Mouse (Mus musculus): Measurements from ENCODE around the gene Dmap1.

The Dmap1 gene

DNA sequence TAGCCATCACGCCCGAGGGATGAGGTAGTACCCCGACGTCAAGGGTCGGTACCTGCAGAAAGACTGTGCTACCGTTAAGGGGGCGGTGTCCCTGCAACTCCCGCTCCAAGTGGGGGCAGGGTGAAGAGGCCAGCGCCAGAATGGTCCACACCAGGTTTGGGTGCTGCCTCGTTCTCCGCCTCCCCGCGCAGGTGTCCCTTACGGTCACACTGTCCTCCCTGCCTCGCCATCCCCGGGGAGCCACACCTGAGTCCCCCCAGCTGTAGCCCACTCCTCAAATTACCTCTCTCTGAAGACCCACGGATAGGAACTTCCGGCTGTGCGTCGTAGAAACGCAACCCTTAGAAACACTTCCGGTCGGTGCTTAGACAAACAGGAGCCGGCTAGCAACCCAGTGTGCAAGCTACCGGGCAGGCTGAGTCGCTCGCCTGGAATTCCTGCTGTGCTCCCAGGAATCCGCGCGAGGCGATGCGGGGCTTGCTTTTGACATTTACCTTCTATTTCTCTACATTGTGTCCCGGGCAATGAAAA, at the start of gene Dmap1:
Dmap1 (minus strand) TSS at position 343 of the 531 bp plus-strand sequence.
- peak; percentile 58 to 78 for DNase-seq (ENCODE audit: low spot score in 2 of 2)

DNA sequence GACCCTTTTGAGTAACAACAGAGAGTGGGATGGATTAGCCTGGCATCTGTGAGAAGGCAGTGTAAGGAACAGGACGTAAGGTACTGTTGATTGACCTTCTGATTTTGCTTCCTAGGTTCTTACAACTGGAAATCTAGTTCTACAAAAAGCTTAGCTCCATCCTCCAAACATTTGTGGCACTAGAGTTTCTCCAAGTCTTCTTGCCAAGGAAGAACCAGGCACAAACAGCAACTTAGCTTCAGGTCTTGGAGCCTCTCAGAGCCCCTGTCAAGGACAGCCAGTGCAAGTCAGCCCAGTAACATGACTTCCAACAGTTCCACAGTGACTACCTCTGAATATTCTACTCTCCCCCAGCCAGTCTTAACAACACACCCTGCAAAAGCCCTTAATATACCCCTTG, 42.0 kb upstream of the Dmap1 start, which contains the start of gene Gm12845:
Gm12845 (plus strand) TSS at position 301 of the 400 bp plus-strand sequence.
- DNase-seq (ENCODE audit: low spot score in 2 of 2), result no peak

DNA sequence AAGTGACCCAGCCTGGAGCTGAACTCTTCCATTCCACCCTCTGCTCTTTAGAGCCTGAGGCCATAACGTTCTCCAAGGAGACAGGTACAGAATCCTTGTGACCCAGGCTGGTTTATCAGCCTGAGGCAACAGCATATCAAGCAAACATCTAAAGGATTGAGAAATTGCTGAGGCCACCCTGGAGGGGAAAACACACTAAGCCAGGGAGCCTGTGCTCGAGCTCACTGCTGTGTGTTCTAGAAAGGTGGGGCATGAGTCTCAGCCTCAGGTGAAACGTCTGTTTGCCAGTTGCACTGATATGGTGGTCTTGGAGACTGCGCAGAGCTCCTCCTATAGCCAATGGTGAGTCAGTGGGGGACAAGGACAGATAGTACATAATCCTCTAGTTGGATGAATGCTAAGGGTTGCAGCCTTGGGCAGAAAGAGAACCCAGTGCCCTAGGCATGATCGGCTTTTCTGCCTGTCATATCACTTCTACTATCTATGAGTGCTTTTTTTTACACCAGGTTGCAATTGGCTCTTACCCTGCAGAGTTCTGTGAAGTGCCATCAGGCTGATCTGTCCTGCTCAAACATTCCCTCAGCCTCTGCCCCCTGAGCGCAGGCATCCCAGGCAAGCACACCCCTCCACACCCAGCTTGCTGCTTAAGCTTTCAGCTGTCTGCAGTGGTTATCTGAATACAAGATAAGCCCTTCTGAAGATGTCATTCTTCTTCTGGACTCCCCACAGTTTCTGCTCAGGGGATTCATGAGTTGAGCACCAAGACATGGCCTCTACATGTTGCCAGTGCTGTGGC, 31.4 kb upstream of the Dmap1 start:
- DNase-seq (ENCODE audit: low spot score in 2 of 2), result no peak

DNA sequence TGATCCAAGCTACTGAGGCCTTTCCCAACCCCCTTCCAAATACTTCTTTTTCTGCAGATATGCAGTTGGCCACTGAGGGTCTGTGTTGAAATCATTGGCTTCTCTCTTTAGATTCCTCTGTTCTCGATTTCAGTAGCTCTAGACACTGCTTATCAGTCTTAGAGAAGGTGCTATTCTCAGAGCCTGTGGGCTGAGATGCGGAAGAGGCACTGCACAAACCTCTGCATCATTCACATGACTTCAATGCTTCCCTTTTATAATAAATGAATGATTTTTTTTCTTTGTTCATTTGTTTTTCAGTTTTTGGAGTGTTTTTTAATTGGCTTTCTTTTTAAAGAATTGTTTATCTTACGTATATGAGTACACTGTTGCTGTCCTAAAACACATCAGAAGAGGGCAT, 30.2 kb upstream of the Dmap1 start:
- DNase-seq (ENCODE audit: low spot score in 2 of 2), result no peak

DNA sequence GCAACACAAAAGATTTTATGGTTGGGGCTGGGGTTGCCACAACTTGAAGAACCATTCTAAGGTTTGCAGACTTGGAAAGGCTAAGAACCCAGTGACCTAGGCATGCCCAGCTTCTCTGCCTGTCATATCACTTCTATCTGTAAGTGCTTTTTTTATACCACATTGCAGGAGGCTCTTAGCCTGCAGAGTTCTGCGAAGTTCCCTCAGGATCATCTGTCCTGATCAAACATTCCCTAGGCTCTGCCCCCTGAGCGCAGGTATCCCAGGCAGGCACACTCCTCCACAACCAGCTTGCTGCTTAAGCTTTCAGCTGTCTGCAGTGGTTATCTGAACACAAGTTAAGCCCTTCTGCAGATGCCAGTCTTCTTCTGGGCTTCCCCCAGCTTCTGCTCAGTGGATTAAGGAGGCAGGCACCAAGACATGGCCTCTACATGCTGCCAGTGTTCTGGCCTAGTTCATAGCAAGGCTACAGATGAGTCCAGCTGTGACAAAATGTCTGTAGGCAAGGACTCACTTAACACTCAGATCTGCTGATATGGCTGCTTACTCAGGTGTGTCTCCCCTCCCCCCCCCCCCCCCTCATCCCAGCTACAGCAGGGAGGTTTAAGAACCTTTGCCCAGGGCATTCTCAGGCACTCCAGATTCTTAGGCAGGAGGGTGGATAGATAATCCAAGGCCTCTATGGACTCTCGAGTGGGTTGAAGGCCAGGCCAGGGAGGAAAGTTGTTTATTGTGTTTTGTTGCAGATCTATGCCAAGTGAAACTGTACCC, 26.9 kb upstream of the Dmap1 start:
- DNase-seq (ENCODE audit: low spot score in 2 of 2), result no peak

DNA sequence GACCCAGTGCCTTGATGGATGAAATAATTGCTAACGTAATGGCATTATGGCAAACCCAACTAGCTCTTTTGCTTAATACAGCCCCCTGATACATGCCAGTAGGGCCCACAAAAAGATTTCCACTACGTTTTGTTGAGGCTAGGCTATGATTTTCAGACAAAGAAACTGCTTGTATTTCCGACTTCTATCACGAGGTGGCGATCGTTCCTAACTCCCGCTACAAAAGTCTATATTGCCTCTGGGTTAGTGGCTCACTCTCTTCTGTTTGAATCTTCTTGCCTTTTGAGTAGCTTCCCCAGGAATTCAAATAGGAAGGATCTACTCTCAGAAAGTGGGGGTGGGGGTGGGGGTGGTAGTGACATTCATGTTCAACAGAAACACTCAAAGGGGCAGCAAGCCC, 23.3 kb upstream of the Dmap1 start:
- peak in 1 of 2 experiments; percentile 44 for DNase-seq (ENCODE audit: low spot score in 2 of 2)

DNA sequence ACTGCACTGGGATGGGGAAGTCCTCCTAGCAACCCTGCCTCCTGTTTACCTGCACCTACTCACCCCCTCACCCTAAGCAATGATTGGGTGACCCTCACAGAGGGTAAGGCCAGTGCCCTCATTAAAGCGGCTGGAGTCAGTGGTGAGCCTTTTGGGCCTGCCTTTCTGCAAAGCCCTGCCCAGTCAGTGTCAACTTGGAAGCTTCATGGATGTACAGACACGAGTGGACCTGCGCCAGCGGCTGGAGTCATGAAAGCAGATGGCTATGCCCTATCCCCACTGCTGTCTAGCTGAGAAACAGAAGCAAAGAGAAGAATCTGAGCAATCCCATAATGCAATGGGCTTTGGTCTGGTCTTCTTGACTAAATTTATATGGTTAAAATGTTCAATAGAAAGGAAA, 4.3 kb upstream of the Dmap1 start:
- DNase-seq (ENCODE audit: low spot score in 2 of 2), result no peak

DNA sequence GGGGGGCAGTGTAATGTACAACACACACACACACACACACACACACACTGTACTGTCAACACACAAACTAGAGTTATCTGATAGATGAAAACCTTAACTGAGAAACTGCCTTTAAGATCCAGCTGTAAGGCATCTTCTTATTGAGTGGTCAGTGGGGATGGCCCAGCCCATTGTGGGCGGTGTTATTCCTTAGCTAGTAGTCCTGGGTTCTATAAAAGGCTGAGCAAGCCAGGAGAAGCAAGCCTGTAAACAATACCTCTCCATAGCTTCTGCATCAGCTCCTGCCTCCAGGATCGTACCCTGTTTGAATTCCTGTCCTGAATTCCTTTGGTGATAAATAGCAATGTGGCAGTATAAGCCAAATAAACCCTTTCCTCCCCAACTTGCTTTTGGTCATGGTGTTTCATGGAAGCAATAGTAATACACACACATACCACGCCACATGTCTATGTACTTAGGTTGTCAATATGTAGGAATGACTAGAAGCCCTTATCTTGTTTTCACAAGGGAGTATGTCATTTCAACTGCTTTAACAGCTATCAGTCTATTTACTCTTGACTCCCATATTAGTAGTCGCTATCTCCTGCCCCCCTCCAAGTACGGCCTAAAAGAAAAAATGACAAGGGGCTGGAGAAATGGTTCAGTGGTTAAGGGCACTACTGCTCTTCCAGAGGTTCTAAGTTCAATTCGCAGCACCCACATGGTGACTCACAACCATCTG, 1.1 kb upstream of the Dmap1 start:
- DNase-seq (ENCODE audit: low spot score in 2 of 2), result no peak

DNA sequence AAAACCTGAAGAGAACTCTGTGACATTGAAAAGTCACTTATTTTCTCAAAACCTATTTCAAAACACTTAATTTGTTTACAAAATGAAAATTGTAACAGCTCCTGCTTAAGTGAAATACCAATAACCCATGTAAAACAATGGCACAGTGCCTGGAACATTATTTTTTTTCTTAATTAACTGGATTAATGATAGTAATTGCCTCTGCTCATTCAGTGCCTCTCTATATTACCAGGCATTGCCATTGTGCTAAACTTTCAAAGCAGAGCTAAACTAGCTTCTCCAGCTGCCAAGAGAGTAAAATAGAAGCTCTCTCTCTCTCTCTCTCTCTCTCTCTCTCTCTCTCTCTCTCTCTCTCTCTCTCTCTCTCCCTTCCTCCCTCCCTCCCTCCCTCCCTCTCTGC, 390 bp upstream of the Dmap1 start:
- no peak for DNase-seq (ENCODE audit: low spot score in 2 of 2)

DNA sequence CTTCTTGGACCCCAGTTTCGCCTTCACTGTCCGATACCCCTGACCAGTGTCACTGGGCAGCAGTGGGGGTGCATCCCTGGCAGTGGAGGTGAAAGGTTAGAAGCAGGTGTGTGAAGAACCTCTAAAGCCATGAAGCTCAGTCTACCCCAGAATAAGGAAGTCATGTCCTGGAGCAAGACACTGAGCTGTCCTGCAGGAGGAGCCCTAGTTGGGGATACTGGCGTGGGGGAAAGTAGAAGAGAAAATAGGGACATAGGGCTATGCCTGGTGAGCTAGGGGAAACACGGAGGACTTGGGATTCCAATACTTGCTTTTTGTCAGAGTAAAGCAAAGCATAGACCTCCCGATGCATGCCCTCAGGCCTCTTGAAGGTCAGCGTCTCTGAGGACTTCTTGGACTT, 1.1 kb downstream of the Dmap1 start:
- no peak for DNase-seq (ENCODE audit: low spot score in 2 of 2)

DNA sequence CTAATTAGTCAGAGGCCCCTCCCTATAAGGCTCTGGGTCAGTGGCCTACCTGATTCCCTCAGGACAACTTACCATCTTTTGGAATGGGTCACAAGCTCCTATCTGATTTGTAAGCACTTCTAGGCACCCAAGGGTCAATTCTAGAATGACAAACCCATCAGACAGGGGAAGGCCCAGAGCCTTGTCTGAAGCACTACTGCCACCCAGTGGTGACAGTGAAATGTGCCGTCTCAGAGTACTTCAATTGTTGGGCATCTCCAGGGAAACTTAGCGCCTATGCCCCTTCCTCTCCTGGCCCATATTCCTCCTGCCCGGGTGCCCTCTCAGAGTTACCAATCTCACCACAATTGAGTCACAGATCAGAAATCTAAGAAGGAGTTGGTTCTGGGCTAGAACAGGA, 5.2 kb downstream of the Dmap1 start:
- DNase-seq (ENCODE audit: low spot score in 2 of 2), result peak; percentile 20 to 72

DNA sequence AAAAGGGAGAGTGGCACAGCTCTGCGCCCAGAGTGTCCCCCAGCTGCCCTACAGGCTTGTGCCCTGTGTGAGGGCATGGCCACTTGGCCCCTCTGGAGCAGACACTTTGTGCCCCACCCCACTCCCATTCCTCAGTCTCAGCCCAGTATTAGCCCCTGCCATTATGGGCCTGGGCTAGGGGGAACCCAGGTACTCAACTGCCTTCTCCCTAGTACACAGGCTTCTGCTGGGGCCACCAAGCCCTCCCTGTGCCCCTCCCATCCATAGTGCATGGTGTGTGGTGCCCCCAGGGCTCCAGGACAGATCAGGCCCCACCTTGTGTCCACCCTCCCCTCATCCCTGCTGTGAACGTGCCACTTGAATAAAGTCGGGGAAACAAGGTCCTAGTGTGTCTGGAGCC, 8.2 kb downstream of the Dmap1 start:
- no peak for DNase-seq (ENCODE audit: low spot score in 2 of 2)

DNA sequence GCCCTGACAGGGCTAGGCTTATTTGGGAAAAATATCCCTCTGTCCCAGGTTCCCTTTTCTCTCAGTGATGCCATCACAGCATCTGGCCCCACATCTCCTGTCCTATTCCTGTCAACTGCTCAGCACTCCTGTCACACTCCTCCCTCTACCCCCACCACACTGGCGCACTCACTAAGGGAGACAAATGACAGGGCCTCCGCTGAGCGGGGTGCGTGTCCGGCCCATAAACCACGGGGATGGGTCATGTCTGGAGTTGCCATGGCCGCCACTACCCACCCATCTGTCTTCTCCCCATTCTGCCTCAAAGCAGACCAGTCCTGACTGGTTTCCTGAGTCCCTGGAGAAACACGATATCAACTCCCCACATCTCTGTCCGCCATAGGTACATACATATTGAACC, 10.0 kb downstream of the Dmap1 start:
- no peak for DNase-seq (ENCODE audit: low spot score in 2 of 2)

DNA sequence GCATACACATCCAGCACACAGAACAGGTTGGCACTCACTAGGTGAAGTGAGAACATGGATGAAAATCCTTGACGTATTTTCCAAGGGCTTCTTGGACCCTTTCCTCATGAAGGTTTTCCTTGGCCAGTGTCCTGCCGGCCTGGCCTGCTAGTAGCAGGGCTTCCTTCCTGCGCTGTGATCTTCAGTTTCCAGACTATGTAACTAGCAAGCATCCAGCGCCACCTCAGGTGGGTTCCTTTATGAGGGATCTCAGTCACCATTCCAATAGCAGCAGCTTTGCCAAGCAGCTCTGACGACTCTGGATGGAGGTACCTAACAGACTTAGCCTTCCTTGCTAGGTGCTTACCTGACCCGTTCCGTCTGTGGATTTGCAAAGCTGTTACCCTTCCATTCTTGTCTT, 12.2 kb downstream of the Dmap1 start:
- DNase-seq (ENCODE audit: low spot score in 2 of 2), result no peak

DNA sequence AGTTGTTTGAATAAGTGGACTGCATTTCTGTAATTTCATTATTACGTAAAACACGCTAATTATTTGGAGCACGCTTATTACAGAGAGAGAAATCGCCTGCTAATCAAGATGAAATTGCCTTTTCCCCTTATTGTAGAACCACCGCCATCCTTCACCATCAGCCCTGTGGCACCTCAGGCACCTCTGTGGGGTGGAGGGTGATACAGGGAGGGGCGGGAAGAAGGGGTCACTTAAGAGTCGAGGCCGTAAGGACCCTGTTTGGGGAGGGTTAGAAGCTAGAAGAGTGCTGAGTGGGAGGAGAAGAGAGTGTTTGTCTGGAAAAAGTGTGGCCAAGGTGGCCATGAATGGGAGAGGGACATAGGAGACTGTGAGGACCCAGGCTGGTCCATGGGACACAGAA, 16.0 kb downstream of the Dmap1 start:
- no peak for DNase-seq (ENCODE audit: low spot score in 2 of 2)

DNA sequence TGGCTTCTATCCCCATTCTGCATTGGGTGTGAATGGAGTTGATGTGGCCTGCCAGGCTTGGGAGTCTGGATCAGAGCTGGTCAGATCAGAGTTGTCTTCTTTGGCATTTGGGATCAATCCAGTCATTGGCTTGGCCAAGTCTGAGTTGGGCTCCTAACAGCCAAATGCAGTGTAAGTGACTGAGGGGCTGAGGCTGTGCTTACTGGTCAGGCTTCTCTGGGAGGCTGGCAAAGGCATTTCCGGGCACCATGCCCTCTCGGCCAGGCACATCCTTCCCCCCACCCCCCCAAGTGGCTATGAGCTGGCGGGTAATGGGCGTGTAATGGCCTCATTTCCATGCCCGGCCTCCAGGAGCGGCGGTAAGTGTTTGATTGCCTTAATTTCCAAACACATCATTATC, 16.5 kb downstream of the Dmap1 start:
- no peak for DNase-seq (ENCODE audit: low spot score in 2 of 2)

DNA sequence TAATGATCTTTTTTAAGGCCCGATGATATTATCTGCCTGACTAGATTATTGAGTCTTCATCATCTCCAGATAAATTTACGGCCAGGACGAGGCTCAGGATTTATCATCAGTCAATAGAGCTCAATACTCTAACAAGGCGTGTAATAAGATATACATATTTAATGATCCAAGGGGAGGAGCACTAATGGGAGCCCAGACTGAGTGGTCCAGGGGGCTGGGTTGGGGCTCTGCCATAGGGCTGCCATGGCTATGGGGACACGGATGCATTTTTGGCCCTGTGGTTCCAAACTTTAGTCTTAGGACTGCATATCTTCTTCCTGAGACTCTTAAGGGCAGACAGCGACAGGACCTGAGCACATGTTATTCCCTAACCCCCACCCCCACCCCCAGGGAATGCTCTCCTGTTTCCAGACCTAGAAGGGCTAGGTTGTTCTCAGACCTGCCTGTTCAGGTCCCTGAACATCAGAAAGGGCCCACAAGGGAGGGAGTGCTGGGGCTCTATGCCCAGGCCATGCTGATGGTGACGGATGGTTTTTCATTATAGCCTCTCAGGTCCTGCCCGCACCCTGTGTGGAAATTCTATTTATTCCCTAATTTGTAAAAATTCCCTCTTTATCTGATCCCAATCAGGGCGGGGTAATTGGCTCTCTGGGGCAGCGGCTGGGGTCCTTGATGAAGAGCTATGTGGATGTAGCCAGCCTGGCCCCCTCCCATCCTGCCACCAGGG, 17.5 kb downstream of the Dmap1 start:
- DNase-seq (ENCODE audit: low spot score in 2 of 2), result no peak

DNA sequence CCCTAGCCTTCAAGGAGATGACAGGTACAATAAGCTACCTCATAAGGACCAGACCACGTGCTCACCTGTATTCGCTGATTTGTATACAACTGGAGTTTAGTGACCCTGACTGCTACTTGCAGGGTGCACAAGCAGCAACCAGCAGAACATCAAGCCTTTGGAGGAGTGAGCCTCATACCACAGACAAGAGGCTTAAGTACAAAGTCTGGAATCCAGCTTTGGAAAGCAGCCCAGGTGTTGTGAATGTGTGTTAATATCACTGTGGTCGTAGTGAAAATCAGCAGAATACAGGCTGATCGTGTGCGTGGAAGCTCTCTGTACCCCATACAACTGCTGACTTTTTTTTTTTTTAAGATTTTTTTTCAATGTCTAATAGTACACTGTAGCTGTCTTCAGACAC, 22.1 kb downstream of the Dmap1 start:
- no peak for DNase-seq (ENCODE audit: low spot score in 2 of 2)

DNA sequence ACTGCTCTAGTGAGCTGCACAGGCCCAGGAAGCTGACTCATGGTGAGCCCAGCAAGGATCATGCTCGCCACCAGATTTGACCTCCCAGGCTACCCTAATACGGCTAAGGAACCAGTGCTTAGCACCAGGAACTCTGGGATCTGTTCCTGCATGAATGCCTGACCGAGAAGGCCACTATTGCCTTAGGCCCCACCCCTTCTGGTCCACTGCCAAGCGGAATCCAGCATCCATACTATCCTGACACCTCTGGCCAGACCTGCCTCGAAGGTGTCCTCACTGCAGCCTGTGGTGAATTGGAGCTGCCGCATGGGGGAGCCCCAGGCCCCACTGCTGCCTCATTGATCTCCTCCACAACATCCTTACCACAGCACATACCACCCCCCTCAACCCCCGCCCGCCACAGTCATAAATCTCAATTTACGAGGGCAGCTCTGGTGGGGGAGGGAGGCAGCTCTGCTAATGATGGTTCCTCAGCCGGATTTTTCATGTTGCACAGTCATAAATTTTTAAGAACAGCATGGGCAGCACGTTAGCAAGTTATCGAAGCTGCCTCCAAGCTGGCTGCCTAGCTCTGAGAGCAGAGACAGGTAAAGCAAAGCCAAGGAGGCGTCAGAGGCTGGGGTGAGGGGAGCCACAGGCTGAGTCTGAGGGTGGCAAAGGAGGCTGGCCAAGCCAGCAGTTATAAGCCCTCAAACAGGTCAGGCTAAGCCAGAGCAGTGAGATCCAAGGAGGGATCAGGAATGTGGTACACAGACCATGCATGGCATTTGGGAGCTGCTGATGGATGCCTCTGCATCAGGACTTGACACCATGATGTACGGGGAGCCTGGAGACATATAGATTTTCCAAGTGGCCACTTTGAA, 23.3 kb downstream of the Dmap1 start:
- peak in 1 of 2 experiments; percentile 12 for DNase-seq (ENCODE audit: low spot score in 2 of 2)

DNA sequence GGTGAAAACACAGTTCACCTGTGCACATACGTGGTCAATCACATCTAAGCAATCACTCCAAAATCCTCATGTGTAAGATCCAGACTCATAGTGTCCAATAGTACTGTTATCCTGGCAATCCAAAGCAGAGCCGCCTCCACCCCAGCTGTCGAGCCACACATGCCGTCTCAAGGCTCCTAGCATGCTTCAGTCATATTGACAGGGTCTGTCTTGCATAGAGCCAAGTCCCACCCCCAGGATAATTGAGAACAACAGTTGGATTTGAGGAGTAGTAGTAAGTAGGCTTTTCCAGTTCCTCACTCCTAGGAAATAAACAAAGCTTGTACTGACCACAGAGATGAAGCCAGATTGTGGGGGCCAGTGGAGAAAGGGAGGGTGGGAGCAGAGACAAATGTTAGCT, 24.4 kb downstream of the Dmap1 start:
- DNase-seq (ENCODE audit: low spot score in 2 of 2), result no peak

DNA sequence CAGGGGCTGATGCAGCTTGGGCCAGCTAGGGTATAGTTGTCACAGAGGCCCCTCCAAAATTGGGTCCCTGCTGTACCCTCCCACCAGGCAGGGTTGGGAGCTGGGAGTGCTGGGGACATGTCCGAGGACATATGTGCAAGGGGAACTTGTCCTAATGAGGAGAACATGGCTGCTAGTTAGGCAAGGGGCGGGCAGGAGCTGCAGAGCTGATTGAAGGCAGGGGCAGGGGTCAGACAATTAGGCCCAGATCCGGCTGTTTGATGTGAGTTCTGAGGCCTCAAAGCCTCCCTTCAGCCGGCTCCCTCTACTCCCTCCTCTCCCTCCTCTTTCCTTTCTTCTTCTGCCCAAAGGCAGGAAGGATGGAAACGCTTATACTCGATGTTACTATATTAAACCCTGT, 25.1 kb downstream of the Dmap1 start:
- no peak for DNase-seq (ENCODE audit: low spot score in 2 of 2)
